Mouse (Mus musculus) heart, adult 2 months (tissue): ENCODE data around the gene Hmga1.

Experiments used
- CTCF ChIP-seq: fragments of 200-600 bp; IDR thresholded peaks from 2 replicates; pipeline ENCODE4 v1.8.1; 2022; ENCODE audit warnings: antibody characterized with exemption, mild to moderate bottlenecking, moderate library complexity
- EP300 ChIP-seq: fragments of 200-500 bp; IDR thresholded peaks from 2 replicates; pipeline ENCODE4 v1.6.1; 2011; ENCODE audit warnings: low read depth, low read length, control low read depth; ENCODE audit not compliant: insufficient read depth

DNA sequence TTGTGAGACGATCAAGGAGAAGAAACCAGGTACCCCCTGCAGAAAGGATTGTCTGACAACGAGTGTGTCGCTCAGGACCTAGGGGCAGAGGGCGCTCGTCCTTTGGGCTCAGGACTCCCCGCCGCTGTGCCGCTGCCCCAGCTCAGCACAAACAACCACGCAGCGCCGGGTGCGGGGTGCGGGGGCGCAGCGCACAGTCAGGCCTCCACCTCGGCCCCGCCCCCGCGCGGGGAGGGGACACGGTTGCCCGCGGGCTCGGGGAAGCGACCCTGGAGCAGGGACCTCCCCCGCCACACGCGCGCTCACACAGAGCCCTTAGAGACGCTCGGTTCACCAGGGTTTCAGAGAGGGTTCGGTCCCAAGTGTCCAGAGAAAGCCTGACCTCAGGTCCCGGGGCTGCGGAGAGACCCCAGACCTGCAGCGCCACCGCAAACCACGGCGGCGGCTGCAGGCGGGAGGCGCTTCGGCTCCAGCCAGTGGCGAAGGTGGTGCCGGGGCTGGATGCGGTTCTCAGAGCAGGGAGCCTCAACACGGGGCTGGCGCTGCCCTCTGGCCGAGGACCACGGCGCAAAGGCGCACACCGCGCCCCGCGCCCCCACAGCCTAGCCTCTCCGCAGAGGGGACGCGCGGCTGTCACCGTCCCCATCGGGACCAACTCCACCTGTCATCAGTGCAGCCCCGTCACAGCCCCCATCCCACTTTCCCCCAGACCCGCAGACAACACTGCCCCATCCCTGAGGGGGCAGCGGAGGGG lies 44.3 kb upstream of the Hmga1 start:
- no peak for TF ChIP-seq EP300
- TF ChIP-seq CTCF: 0 out of 2 replicates have a peak, but pooled peaks have one; percentile 1
